Mouse (Mus musculus): ENCODE measurements around the gene Ildr1. TPM values are rescaled to one million over a fixed set of nuclear protein-coding genes. Genes with fewer than 3 reads are reported as not detected.

Gene Ildr1
- polyA plus RNA-seq, 1 experiment from 2014 or later: not detected

DNA sequence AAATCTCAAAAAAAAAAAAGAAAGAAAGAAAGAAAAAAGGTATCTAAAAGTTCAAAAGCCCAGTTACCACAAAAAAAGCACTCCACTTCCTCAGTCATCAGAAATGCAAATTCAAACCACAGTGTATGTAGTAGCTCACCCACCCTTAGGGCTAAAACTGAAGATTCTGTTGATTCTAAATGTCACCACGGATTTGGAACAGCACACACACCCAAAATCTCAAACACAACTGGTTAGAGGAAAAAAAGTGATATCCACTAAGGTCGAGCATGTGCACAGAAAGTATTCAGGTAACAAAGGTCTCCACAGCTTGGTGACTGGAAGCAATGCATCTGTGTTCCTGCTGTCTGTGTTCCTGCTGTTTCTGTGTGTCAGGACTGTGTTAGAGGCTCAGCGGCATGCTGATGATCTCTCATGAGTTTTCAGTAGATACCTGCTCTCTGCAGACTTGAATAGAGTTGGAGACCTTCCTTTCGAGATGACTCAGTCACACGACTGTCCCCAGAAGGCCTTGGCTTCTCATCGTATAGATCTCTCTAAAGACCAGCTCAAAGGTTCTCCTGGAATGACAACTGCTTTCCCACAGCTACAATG lies 9.4 kb upstream of the Ildr1 start:
- Histone ChIP-seq H3K9me3 (ENCODE audit: control insufficient read depth, low read length) (no peaks in the 10 kb centered on the region), H3K27me3 (replicated peaks; ENCODE audit: control insufficient read depth, insufficient read depth, low read length) (no peaks in the 10 kb centered on the region), H3K4me3 (ENCODE audit: low read depth, low read length) (no peak overlapping the region), H3K27ac (ENCODE audit: low read depth, low read length) (no peak overlapping the region), H3K36me3 (ENCODE audit: control insufficient read depth, insufficient read depth, low read length) (no peaks in the 10 kb centered on the region), H3K9ac (ENCODE audit: low read depth, low read length) (no peak overlapping the region), H3K4me1 (replicated peaks; ENCODE audit: control insufficient read depth, insufficient read depth, low read length) (no peaks in the 10 kb centered on the region), H3K4me2 (no peak overlapping the region)
- DNase-seq (ENCODE audit: low spot score): no peak
- WGBS: 63% methylated on average over 6 of the region's 6 CpGs
- no peak for ATAC-seq (replicated peaks; ENCODE audit: low FRiP score)

DNA sequence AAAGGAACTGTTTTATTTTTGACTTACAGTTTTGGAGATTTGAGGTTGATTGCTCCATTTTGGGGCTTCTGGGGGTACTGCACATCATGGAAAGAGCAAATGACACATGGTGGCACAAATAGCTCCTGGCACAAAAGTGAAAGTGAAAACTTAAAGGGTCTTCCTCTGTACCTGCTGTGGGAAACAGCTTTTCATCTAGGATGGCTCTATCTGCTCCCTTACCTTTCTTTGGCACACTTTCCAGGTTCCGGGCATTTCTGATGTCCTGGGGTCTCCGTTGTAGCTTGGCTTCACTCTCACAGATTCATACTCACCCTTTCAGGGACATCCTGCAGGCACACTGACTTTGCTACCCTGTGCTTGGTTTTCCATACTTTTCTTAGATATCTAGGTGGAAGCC lies 5.7 kb upstream of the Ildr1 start:
- Histone ChIP-seq H3K9ac (ENCODE audit: low read depth, low read length) (no peak overlapping the region), H3K9me3 (ENCODE audit: control insufficient read depth, low read length) (no peaks in the 10 kb centered on the region), H3K27ac (ENCODE audit: low read depth, low read length) (no peak overlapping the region), H3K27me3 (replicated peaks; ENCODE audit: control insufficient read depth, insufficient read depth, low read length) (peaks cover 6% of the 10 kb centered on the region), H3K4me2 (no peak overlapping the region), H3K36me3 (ENCODE audit: control insufficient read depth, insufficient read depth, low read length) (no peaks in the 10 kb centered on the region), H3K4me1 (replicated peaks; ENCODE audit: control insufficient read depth, insufficient read depth, low read length) (no peaks in the 10 kb centered on the region), H3K4me3 (ENCODE audit: low read depth, low read length) (no peak overlapping the region)
- 87% methylated on average over 2 of the region's 2 CpGs for WGBS
- DNase-seq (ENCODE audit: low spot score) (no peak), ATAC-seq (replicated peaks; ENCODE audit: low FRiP score) (no peak)

DNA sequence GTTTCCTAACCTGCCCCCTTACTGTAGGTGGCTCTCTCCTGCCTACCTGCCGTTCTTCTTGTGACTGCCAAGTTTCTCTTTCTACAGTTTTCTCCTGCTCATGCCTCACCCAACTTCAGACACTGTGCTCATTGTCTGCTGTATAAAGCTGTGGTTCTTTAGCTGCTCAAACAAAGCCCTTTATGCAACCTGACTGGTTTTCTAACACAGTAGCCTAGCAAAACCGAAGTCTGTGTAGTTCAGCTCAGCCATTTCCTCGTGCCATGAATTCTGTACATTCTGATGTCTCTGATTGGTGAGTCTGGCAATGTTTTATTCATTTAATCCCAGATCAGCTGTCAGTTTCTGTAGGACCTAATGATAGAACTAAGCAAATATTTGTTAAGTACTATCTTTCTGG lies 2.3 kb upstream of the Ildr1 start:
- Histone ChIP-seq H3K9ac (ENCODE audit: low read depth, low read length) (no peak overlapping the region), H3K4me1 (replicated peaks; ENCODE audit: control insufficient read depth, insufficient read depth, low read length) (no peaks in the 10 kb centered on the region), H3K9me3 (ENCODE audit: control insufficient read depth, low read length) (no peaks in the 10 kb centered on the region), H3K4me2 (no peak overlapping the region), H3K27ac (ENCODE audit: low read depth, low read length) (no peak overlapping the region), H3K4me3 (ENCODE audit: low read depth, low read length) (no peak overlapping the region), H3K36me3 (ENCODE audit: control insufficient read depth, insufficient read depth, low read length) (no peaks in the 10 kb centered on the region), H3K27me3 (replicated peaks; ENCODE audit: control insufficient read depth, insufficient read depth, low read length) (peaks cover 29% of the 10 kb centered on the region)
- no peak for DNase-seq (ENCODE audit: low spot score)
- WGBS: 74% methylated on average over 3 of the region's 3 CpGs
- no peak for ATAC-seq (replicated peaks; ENCODE audit: low FRiP score)

DNA sequence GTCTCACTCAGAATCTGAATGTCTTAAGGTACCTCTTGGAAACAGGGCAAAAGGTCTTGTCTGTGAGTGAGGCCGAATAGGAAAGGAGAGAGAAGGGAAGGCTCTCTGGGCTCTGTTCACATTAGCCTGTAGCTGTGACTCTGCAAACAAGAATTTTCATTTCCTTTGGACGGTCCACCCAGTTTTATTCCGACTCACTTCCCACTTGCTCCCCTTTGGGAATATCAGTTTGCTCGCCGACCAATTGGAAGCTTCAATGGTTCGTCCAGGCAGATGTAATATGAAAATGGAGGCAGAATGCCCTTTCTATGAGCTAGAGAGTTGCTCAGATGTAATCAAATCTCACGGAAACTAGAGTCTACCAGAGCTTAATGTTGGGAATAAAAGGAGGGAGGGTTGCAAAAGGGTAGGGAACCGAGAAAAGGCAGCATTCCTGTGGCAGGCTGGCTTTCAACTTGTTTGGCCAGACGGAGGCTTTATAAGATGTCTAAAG lies 1.1 kb downstream of the Ildr1 start:
- Histone ChIP-seq H3K4me1 (replicated peaks; ENCODE audit: control insufficient read depth, insufficient read depth, low read length) (no peaks in the 10 kb centered on the region), H3K27me3 (replicated peaks; ENCODE audit: control insufficient read depth, insufficient read depth, low read length) (peaks cover 29% of the 10 kb centered on the region), H3K27ac (ENCODE audit: low read depth, low read length) (no peak overlapping the region), H3K9me3 (ENCODE audit: control insufficient read depth, low read length) (no peaks in the 10 kb centered on the region), H3K4me3 (ENCODE audit: low read depth, low read length) (no peak overlapping the region), H3K4me2 (no peak overlapping the region), H3K36me3 (ENCODE audit: control insufficient read depth, insufficient read depth, low read length) (no peaks in the 10 kb centered on the region), H3K9ac (ENCODE audit: low read depth, low read length) (no peak overlapping the region)
- ATAC-seq (replicated peaks; ENCODE audit: low FRiP score) (no peak), DNase-seq (ENCODE audit: low spot score) (no peak)
- WGBS: 60% methylated on average over 9 of the region's 9 CpGs

DNA sequence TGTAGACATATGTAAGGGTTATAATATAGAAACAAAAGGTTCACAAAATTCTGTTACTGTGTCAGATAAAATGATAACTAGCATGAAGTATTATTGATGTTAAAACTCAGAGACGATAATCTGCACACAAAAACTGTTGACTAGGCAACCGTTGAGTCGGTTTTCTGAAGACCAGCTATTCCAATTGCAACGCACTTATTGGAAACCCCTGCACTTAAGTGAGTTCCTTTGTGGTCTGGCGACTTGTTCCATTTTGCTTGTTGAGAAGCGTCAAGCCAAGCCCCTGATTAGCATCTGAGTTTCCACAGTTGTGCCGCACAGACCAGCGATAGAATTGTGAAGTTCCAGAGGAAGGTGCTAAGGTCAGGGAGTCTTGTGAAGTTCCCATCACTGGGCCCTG lies 3.6 kb downstream of the Ildr1 start:
- Histone ChIP-seq H3K27ac (ENCODE audit: low read depth, low read length) (no peak overlapping the region), H3K4me3 (ENCODE audit: low read depth, low read length) (no peak overlapping the region), H3K4me1 (replicated peaks; ENCODE audit: control insufficient read depth, insufficient read depth, low read length) (no peaks in the 10 kb centered on the region), H3K27me3 (replicated peaks; ENCODE audit: control insufficient read depth, insufficient read depth, low read length) (peaks cover 29% of the 10 kb centered on the region), H3K9me3 (ENCODE audit: control insufficient read depth, low read length) (no peaks in the 10 kb centered on the region), H3K9ac (ENCODE audit: low read depth, low read length) (no peak overlapping the region), H3K4me2 (no peak overlapping the region), H3K36me3 (ENCODE audit: control insufficient read depth, insufficient read depth, low read length) (no peaks in the 10 kb centered on the region)
- WGBS: 70% methylated on average over 8 of the region's 8 CpGs
- no peak for ATAC-seq (replicated peaks; ENCODE audit: low FRiP score)
- no peak for DNase-seq (ENCODE audit: low spot score)

DNA sequence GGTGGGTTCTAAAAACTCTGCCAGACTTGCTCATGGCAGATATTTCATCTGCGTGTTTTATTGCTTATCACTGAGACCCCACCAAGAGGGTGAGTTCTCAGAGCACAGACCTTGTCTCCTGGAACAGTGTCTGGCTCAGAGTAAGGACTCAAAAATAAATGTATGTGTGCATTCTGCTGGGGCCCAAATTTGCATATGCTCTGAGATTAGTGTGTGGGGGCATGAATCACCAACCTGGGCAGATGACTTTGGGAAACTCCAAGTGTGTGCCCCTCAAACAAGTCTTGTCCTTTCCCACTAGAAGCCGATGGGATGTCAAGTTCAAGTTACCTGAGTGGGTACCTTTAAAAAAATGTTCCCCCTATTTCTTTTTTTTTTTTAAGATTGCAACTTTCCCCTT lies 6.7 kb downstream of the Ildr1 start:
- no peak overlapping the region for H3K27ac ChIP-seq (ENCODE audit: low read depth, low read length)
- H3K4me1 ChIP-seq (replicated peaks; ENCODE audit: control insufficient read depth, insufficient read depth, low read length): no peaks in the 10 kb centered on the region
- 86% methylated on average over 2 of the region's 2 CpGs for WGBS
- no peak overlapping the region for H3K4me3 ChIP-seq (ENCODE audit: low read depth, low read length)
- H3K9ac ChIP-seq (ENCODE audit: low read depth, low read length): no peak overlapping the region
- ATAC-seq (replicated peaks; ENCODE audit: low FRiP score) (no peak), DNase-seq (ENCODE audit: low spot score) (no peak)
- H3K9me3 ChIP-seq (ENCODE audit: control insufficient read depth, low read length): no peaks in the 10 kb centered on the region
- H3K27me3 ChIP-seq (replicated peaks; ENCODE audit: control insufficient read depth, insufficient read depth, low read length): peaks cover 1% of the 10 kb centered on the region; the same call in 1 of the 2 replicates
- no peaks in the 10 kb centered on the region for H3K36me3 ChIP-seq (ENCODE audit: control insufficient read depth, insufficient read depth, low read length)
- H3K4me2 ChIP-seq: no peak overlapping the region

DNA sequence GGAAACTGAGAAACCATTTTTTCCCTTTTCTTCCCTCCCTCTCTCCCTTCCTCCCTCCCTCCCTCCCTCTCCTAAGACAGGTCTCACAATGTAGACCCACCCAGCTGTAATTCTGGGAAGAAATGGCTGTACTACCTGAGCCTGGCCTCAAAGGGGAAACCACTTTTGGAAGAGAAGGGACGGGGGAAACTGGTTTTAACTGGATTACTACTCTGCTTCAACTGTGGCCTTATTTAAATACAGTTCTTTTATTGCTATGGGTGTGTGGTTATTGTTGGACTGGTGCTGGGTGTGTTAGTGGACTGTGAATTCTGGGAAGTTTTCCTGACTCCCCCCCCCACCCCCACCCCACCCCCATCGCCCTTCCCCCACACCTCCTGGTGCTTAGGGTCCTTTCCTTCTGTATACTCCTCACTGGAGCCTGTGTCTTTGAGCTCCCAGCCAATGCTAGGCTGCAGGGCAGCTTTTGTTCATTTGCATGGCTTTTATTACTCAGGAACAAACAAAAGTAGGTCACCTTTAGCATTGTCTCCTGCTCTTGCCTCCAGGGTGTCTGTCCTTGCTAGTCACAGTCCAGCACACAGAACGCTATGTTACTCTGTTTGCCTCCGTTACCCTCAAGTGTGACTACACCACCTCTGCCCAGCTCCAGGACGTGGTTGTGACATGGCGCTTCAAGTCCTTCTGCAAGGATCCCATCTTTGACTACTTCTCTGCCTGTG lies 14.1 kb downstream of the Ildr1 start:
- no peaks in the 10 kb centered on the region for H3K27me3 ChIP-seq (replicated peaks; ENCODE audit: control insufficient read depth, insufficient read depth, low read length)
- no peak overlapping the region for H3K4me2 ChIP-seq
- H3K9ac ChIP-seq (ENCODE audit: low read depth, low read length): no peak overlapping the region
- no peak overlapping the region for H3K4me3 ChIP-seq (ENCODE audit: low read depth, low read length)
- DNase-seq (ENCODE audit: low spot score): no peak
- no peaks in the 10 kb centered on the region for H3K36me3 ChIP-seq (ENCODE audit: control insufficient read depth, insufficient read depth, low read length)
- no peak for ATAC-seq (replicated peaks; ENCODE audit: low FRiP score)
- WGBS: 60% methylated on average over 6 of the region's 6 CpGs
- no peaks in the 10 kb centered on the region for H3K4me1 ChIP-seq (replicated peaks; ENCODE audit: control insufficient read depth, insufficient read depth, low read length)
- H3K9me3 ChIP-seq (ENCODE audit: control insufficient read depth, low read length): no peaks in the 10 kb centered on the region
- H3K27ac ChIP-seq (ENCODE audit: low read depth, low read length): no peak overlapping the region

DNA sequence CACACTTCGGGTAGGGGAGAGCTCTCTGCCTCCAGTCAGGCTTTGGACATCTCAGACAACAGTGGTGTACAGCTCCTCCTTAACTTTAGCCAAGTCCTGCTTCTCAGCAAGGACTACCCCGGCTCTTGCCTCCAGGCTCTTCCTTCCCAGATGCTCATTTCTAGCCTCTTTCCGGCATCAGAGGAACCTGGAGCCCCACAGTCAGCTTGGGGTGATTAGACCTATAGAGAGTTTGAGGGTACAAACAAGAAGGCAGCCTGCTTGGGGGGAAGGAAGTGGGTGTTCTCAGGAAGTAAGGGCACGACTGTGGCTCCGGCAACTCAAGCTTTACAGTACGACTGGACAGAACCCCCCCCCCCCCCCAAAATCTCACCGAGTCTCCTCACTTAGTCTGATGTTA lies 15.0 kb downstream of the Ildr1 start:
- no peak overlapping the region for H3K27ac ChIP-seq (ENCODE audit: low read depth, low read length)
- ATAC-seq (replicated peaks; ENCODE audit: low FRiP score): no peak
- no peaks in the 10 kb centered on the region for H3K27me3 ChIP-seq (replicated peaks; ENCODE audit: control insufficient read depth, insufficient read depth, low read length)
- no peak overlapping the region for H3K4me2 ChIP-seq
- no peaks in the 10 kb centered on the region for H3K36me3 ChIP-seq (ENCODE audit: control insufficient read depth, insufficient read depth, low read length)
- H3K4me1 ChIP-seq (replicated peaks; ENCODE audit: control insufficient read depth, insufficient read depth, low read length): no peaks in the 10 kb centered on the region
- WGBS: 50% methylated on average over 7 of the region's 7 CpGs
- no peak for DNase-seq (ENCODE audit: low spot score)
- H3K4me3 ChIP-seq (ENCODE audit: low read depth, low read length): no peak overlapping the region
- no peak overlapping the region for H3K9ac ChIP-seq (ENCODE audit: low read depth, low read length)
- no peaks in the 10 kb centered on the region for H3K9me3 ChIP-seq (ENCODE audit: control insufficient read depth, low read length)

DNA sequence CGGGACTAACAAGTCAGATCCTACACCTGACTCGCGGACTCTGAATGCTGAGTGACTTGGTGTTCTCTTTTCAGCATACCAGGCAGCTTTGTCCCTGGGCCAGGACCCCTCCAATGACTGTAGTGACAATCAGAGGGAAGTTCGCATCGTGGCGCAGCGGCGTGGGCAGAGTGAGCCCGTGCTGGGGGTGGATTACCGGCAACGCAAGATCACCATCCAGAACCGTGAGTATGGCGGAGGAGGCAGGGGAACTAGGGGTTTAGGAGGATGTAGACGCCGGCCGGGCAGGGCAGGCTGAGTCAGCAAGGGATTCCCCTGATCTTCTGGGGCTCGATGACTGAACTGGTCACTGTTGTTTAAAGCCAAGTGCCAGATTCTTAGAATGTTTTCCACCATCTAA lies 15.6 kb downstream of the Ildr1 start:
- Histone ChIP-seq H3K9me3 (ENCODE audit: control insufficient read depth, low read length) (no peaks in the 10 kb centered on the region), H3K27me3 (replicated peaks; ENCODE audit: control insufficient read depth, insufficient read depth, low read length) (no peaks in the 10 kb centered on the region), H3K9ac (ENCODE audit: low read depth, low read length) (no peak overlapping the region), H3K36me3 (ENCODE audit: control insufficient read depth, insufficient read depth, low read length) (no peaks in the 10 kb centered on the region), H3K4me3 (ENCODE audit: low read depth, low read length) (no peak overlapping the region), H3K4me1 (replicated peaks; ENCODE audit: control insufficient read depth, insufficient read depth, low read length) (no peaks in the 10 kb centered on the region), H3K4me2 (no peak overlapping the region), H3K27ac (ENCODE audit: low read depth, low read length) (no peak overlapping the region)
- no peak for ATAC-seq (replicated peaks; ENCODE audit: low FRiP score)
- no peak for DNase-seq (ENCODE audit: low spot score)
- WGBS: 82% methylated on average over 17 of the region's 17 CpGs

Data from liver, embryonic 11.5 days (tissue).